Mouse (Mus musculus) small intestine, adult 2 months (tissue): ENCODE results near the gene Crybb1. TPM values are rescaled to one million over a fixed set of nuclear protein-coding genes. Genes with fewer than 3 reads are reported as not detected.

Source experiments
- H3K27ac ChIP-seq: fragments of 200-500 bp; 2 replicates; pipeline ENCODE4 v1.5.1; 2012; ENCODE audit warnings: low read depth, low read length, control low read depth, inconsistent platforms; ENCODE audit not compliant: insufficient read depth
- H3K27me3 ChIP-seq: fragments of 200-500 bp; 2 replicates; pipeline ENCODE4 v1.6.1; 2012; ENCODE audit warnings: mild to moderate bottlenecking, moderate library complexity, low read length, inconsistent platforms; ENCODE audit not compliant: control insufficient read depth, insufficient read depth
- H3K36me3 ChIP-seq: fragments of 200-500 bp; 2 replicates; pipeline ENCODE4 v1.6.1; 2012; ENCODE audit warnings: mild to moderate bottlenecking, low read length, control low read depth, inconsistent platforms; ENCODE audit not compliant: control insufficient read depth, insufficient read depth
- H3K4me1 ChIP-seq: fragments of 200-500 bp; 2 replicates; pipeline ENCODE4 v1.6.1; 2012; ENCODE audit warnings: low read length, inconsistent platforms, mixed read lengths; ENCODE audit not compliant: control insufficient read depth, insufficient read depth, insufficient read length
- H3K4me3 ChIP-seq: fragments of 200-500 bp; 2 replicates; pipeline ENCODE4 v1.5.1; 2012; ENCODE audit warnings: low read depth, mild to moderate bottlenecking, control low read depth, inconsistent platforms, low read length, moderate library complexity
- CTCF ChIP-seq: fragments of 200-500 bp; IDR thresholded peaks from 2 replicates; pipeline ENCODE4 v1.5.1; 2012; ENCODE audit warnings: low read depth, mild to moderate bottlenecking, control low read depth, inconsistent platforms, low read length, moderate library complexity, mixed read lengths; ENCODE audit not compliant: insufficient replicate concordance, insufficient read length; ENCODE audit errors: extremely low read depth
- POLR2A ChIP-seq: fragments of 200-500 bp; IDR thresholded peaks from 2 replicates; pipeline ENCODE4 v1.6.1; 2012; ENCODE audit warnings: low read depth, mild to moderate bottlenecking, control low read depth, inconsistent platforms, low read length, moderate library complexity
- WGBS: fragments of 180-500 bp; shearing (Covaris S2); methylation state at CpG from one replicate; pipeline ENCODE4 v1.1.7; 2018; 5-methylcytosine and 5-hydroxymethylcytosine counted together
- polyA plus RNA-seq: library from polyadenylated mRNA; depleted of rRNA; stranded (reverse); fragments of >200 nt; gene quantifications from 2 replicates; pipeline ENCODE4 v1.2.3, GENCODE M21; 2012

The Crybb1 gene
- polyA plus RNA-seq, 1 experiment: 0.33 TPM

DNA sequence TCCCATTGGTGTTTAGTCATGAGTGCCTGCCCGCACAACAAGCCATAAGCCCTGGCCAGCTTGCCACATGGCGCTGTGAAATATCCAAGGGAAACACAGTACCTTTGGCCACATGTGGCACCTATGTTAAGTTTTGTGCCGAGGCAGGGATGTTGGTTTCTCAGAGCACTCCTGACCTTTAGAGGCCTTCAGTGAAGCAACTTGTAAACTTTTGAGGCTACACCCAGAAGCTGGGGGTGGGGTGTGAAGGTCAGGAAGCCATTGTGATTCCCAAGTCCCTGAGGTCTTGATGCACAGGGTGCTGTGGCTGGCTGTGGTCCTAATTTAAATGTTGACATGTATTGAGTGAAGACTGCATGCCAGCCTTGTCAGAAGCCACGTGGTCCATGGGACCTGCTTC, 43.8 kb downstream of the Crybb1 start:
- Histone ChIP-seq H3K27ac (no peak overlapping the region), H3K27me3 (no peaks in the 10 kb centered on the region), H3K36me3 (no peaks in the 10 kb centered on the region), H3K4me1 (peaks cover 13% of the 10 kb centered on the region), H3K4me3 (no peak overlapping the region)
- TF ChIP-seq CTCF (no peak), POLR2A (no peak)
- 75% methylated on average over 4 of the region's 4 CpGs for WGBS

DNA sequence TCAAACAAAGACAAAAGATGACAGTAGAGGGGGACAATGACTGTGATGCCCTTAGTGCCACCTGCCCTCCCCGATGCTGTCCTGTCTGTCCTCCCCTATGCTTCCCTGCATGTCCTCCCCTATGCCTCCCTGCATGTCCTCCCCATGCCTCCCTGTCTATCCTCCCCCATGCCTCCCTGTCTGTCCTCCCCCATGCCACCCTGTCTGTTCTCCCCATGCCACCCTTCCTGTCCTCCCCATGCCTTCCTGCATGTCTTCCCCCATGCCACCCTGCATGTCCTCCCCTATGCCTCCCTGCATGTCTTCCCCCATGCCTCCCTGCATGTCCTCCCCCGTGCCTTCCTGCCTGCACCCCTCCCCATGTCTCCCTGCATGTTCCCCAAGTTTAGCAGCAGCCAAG, 44.5 kb downstream of the Crybb1 start:
- Histone ChIP-seq H3K36me3 (no peaks in the 10 kb centered on the region), H3K27me3 (no peaks in the 10 kb centered on the region), H3K4me3 (no peak overlapping the region), H3K27ac (no peak overlapping the region), H3K4me1 (peaks cover 8% of the 10 kb centered on the region)
- WGBS: 89% methylated on average over 2 of the region's 2 CpGs
- TF ChIP-seq CTCF (no peak), POLR2A (no peak)

DNA sequence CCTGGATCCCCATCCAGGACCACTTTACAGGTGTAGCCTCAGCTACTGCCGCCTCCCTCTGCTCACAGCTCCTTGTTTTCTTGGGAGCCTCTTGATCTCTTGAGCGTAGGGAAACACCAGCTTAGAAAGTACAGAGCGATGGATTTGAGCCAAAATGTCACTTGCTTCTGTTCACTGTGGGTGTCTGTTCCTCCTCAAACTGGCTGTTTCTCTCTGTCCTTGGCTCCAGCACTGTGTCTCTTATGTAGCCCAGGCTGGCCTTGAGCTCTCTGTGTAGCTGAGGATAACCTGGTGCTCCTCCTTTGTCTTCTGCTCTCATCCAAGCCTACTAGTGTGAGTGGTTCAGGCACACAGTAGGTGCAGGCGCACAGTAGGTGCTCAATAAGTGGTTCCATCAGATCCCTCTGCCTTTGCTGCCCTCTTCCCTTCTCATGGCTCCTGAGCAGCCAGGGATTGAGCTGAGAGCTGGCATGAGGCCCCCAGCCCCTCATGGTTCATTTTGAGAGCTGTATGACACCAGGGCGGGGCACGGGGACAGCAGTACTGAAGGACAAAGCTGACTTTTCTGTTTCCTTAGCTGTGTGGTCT, 45.2 kb downstream of the Crybb1 start:
- no peak for TF ChIP-seq POLR2A
- no peak for TF ChIP-seq CTCF
- Histone ChIP-seq H3K36me3 (peaks cover 2% of the 10 kb centered on the region; the same call in 1 of the 2 replicates), H3K4me3 (no peak overlapping the region), H3K27ac (peak overlapping the region; percentile 54), H3K27me3 (no peaks in the 10 kb centered on the region), H3K4me1 (peaks cover 8% of the 10 kb centered on the region)
- WGBS: 82% methylated on average over 6 of the region's 6 CpGs

DNA sequence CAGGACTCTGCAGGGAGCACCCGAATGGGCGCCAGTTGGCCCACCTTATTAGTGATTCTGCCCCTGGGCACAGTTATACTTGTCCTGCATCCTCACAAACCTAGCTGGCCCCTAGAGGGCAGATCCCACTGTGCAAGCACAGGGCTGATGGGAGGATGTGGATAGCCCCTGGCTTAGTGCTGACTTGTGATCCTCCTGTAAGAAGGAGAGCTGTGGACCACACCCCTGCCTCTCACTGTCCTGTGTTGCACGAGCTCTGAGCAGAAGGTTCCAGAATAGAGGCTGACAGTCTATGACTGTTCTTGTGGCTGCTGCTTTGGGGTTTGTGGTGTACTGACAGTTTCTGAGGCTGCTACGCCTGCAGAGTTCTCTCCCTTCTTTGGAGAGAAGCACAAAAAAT, 46.1 kb downstream of the Crybb1 start:
- no peak for TF ChIP-seq CTCF
- TF ChIP-seq POLR2A: no peak
- H3K36me3 ChIP-seq: peaks cover 3% of the 10 kb centered on the region; the same call in 1 of the 2 replicates
- peaks cover 8% of the 10 kb centered on the region for H3K4me1 ChIP-seq
- H3K4me3 ChIP-seq: no peak overlapping the region
- no peaks in the 10 kb centered on the region for H3K27me3 ChIP-seq
- 81% methylated on average over 4 of the region's 4 CpGs for WGBS
- no peak overlapping the region; the same call in 1 of the 2 replicates for H3K27ac ChIP-seq

DNA sequence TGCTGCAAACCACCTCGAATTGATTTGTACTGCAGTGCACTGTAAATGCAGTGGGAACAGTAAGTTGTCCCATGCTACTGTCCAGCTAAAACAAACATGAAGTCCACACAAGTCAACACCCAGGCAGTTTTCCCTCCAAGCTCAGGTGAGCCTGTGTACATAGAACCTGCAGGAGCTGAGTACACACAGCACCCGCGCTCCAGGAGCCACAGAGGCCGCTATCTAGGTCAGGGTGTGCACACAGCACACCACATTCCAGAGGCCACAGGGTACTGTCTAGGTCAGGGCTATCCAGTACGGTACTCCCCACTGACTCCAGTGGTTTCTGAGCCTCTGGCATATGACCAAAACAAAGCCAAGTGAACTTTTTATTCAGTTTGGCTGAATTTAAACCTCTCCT, 46.7 kb downstream of the Crybb1 start:
- Histone ChIP-seq H3K4me1 (peaks cover 5% of the 10 kb centered on the region; the same call in 1 of the 2 replicates), H3K36me3 (peaks cover 3% of the 10 kb centered on the region; the same call in 1 of the 2 replicates), H3K4me3 (no peak overlapping the region), H3K27ac (no peak overlapping the region), H3K27me3 (no peaks in the 10 kb centered on the region)
- TF ChIP-seq POLR2A (no peak), CTCF (no peak)
- 57% methylated on average over 5 of the region's 5 CpGs for WGBS

DNA sequence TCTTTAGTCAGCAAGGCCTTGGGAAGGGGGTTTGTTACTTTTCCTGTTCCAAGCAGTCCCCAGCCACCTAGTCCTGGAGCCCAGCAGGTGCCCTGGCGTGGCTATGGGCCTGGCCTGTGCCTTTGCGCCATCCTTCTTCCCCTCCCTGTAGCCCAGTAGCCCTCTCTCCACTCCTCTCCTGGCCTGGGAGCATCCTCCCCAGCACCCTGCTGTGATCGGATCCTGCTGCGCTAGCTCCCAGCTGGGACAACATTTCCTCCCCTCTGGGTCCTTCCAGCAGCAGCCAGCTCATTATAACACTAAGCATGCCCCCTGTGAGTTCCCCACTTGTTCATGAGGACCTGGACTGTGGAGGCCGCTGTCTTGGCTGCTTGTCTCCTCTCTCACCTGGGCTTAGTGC, 50.2 kb downstream of the Crybb1 start:
- peaks cover 32% of the 10 kb centered on the region for H3K36me3 ChIP-seq
- H3K4me3 ChIP-seq: no peak overlapping the region
- WGBS: 86% methylated on average over 5 of the region's 5 CpGs
- no peaks in the 10 kb centered on the region for H3K27me3 ChIP-seq
- no peaks in the 10 kb centered on the region for H3K4me1 ChIP-seq
- no peak overlapping the region for H3K27ac ChIP-seq
- TF ChIP-seq CTCF (no peak), POLR2A (no peak)

DNA sequence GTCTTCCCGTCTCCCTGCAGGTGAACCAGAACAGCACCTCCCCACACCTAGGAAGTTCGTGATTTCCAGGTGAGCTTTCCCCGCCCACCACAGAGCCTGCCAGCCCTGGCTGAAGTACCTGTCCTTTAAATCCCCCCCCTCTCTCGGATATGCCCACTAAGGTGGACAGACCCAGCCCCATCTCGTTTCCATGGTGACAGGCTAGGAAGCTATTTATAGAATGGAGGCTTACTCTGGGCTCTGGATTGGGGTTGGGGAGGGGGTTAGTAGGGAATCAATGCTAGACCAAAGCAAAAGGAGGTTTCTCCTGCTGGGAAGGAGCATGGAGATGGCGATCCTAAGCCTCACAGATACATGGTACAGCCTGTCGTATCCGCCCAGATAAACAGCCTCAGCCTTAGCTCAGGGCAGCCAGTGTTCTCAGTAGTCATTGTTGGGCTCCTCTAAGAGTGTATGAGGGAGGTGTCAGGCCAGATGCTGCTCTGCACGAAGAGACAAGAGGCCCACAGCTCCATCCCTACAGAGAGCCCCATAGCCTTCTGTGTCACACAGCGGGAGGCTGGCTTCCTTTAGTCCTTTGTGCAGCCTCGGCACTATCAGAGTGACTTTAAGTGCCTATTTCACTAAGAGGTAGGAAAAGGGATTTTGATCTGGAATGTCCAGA, 57.7 kb downstream of the Crybb1 start:
- no peaks in the 10 kb centered on the region for H3K4me1 ChIP-seq
- no peaks in the 10 kb centered on the region for H3K27me3 ChIP-seq
- H3K27ac ChIP-seq: no peak overlapping the region
- H3K4me3 ChIP-seq: no peak overlapping the region
- 84% methylated on average over 11 of the region's 11 CpGs for WGBS
- no peak for TF ChIP-seq POLR2A
- no peak for TF ChIP-seq CTCF
- peaks cover 43% of the 10 kb centered on the region for H3K36me3 ChIP-seq

DNA sequence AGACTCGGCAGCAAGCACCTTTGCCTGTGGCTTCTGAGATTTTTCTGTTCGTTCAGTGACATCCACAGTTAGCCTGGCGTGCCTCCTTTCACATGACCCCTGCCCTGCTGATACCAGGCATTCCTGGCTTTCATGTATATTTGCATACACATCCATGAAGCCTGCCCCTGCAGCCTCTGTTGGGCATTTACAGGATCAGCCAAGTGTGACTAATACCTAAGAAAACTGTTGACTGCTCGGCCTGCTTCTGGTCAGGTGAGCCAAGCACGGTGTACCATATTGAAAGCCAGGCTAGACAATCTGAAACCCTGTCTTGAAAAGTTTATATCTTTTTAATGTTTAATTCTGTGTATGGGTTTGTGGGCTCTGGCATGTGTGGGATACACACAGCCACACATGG, 60.9 kb downstream of the Crybb1 start:
- no peak overlapping the region for H3K27ac ChIP-seq
- WGBS: 85% methylated on average over 5 of the region's 5 CpGs
- TF ChIP-seq CTCF: no peak
- TF ChIP-seq POLR2A: no peak

More for the DNA sequence above, 60.9 kb downstream of the Crybb1 start:
- no peak overlapping the region for H3K4me3 ChIP-seq
- H3K36me3 ChIP-seq: peaks cover 19% of the 10 kb centered on the region
- H3K4me1 ChIP-seq: no peaks in the 10 kb centered on the region
- H3K27me3 ChIP-seq: no peaks in the 10 kb centered on the region
